Mouse (Mus musculus) kidney, adult 8-10 months (tissue): ENCODE results near the gene Hist1h2bh.

Source experiments
- DNase-seq, 2 experiments: peaks; one replicate each; pipeline ENCODE4 v3.0.0; 2022

Hist1h2bh gene

GRCm38 (mm10) chr13:23529480-23530165 is 13.6 kb downstream of the Hist1h2bh start:
- no peak for DNase-seq

- no peak for DNase-seq
Measured at GRCm38 (mm10) chr13:23529005-23529404, 14.2 kb downstream of the Hist1h2bh start.

- peak; percentile 82 to 92 for DNase-seq
Measured at GRCm38 (mm10) chr13:23526312-23526711, 16.9 kb downstream of the Hist1h2bh start.

GRCm38 (mm10) chr13:23525901-23526300 is 17.3 kb downstream of the Hist1h2bh start:
- no peak for DNase-seq

GRCm38 (mm10) chr13:23524654-23525053 is 18.5 kb downstream of the Hist1h2bh start:
- DNase-seq: peak; percentile 47 to 49

GRCm38 (mm10) chr13:23523976-23524375 is 19.2 kb downstream of the Hist1h2bh start:
- DNase-seq: no peak

GRCm38 (mm10) chr13:23521703-23522102 is 21.5 kb downstream of the Hist1h2bh start:
- peak; percentile 52 to 87 for DNase-seq

GRCm38 (mm10) chr13:23519416-23519815 is 23.8 kb downstream of the Hist1h2bh start:
- peak; percentile 70 to 85 for DNase-seq

GRCm38 (mm10) chr13:23518885-23519284 is 24.3 kb downstream of the Hist1h2bh start:
- peak; percentile 69 to 86 for DNase-seq

GRCm38 (mm10) chr13:23518295-23518603 is 24.9 kb downstream of the Hist1h2bh start:
- DNase-seq: no peak

GRCm38 (mm10) chr13:23517603-23518294 is 25.4 kb downstream of the Hist1h2bh start:
- peak; percentile 87 to 95 for DNase-seq

- peak; percentile 67 to 86 for DNase-seq
Measured at GRCm38 (mm10) chr13:23516822-23517602, 26.2 kb downstream of the Hist1h2bh start.

- no peak for DNase-seq
Measured at GRCm38 (mm10) chr13:23515826-23516620, 27.2 kb downstream of the Hist1h2bh start.

GRCm38 (mm10) chr13:23515281-23515680 is 27.9 kb downstream of the Hist1h2bh start:
- no peak for DNase-seq

GRCm38 (mm10) chr13:23513517-23513916 is 29.7 kb downstream of the Hist1h2bh start:
- DNase-seq: no peak

GRCm38 (mm10) chr13:23510127-23510526 is 33.1 kb downstream of the Hist1h2bh start:
- no peak for DNase-seq

GRCm38 (mm10) chr13:23506819-23507515 is 36.2 kb downstream of the Hist1h2bh start:
- no peak for DNase-seq

GRCm38 (mm10) chr13:23506351-23506750 is 36.8 kb downstream of the Hist1h2bh start:
- no peak for DNase-seq

- DNase-seq: no peak
Measured at GRCm38 (mm10) chr13:23505662-23506345, 37.4 kb downstream of the Hist1h2bh start.

GRCm38 (mm10) chr13:23503797-23504196 is 39.4 kb downstream of the Hist1h2bh start:
- DNase-seq: peak in 1 of 2 experiments; percentile 26

GRCm38 (mm10) chr13:23502916-23503315 is 40.3 kb downstream of the Hist1h2bh start:
- no peak for DNase-seq
